Mouse (Mus musculus) hindbrain, embryonic 14.5 days (tissue): ENCODE measurements around the gene Tmem26. TPM values are rescaled to one million over a fixed set of nuclear protein-coding genes. Genes with fewer than 3 reads are reported as not detected.

Experiments used
- ATAC-seq: fragments of 200-750 bp; cut with Nextera tagmentation; 2 replicates; pipeline ENCODE4 v1.8.0; 2017; ENCODE audit warnings: moderate number of reproducible peaks, mild to moderate bottlenecking, moderate TSS enrichment, moderate library complexity; ENCODE audit not compliant: low FRiP score
- DNase-seq: peaks from one replicate; pipeline ENCODE4 v3.0.0-alpha.2; 2015; ENCODE audit warnings: low spot score
- H3K27ac ChIP-seq: fragments of 300-500 bp; sonication (generic); 2 replicates; pipeline ENCODE4 v1.5.1; 2014; ENCODE audit warnings: mild to moderate bottlenecking, moderate library complexity
- H3K27me3 ChIP-seq: fragments of 300-500 bp; sonication (generic); 2 replicates; pipeline ENCODE4 v1.6.1; 2014; ENCODE audit warnings: mild to moderate bottlenecking, low read length, mixed read lengths; ENCODE audit not compliant: control insufficient read depth, insufficient read depth
- H3K36me3 ChIP-seq: fragments of 300-500 bp; sonication (generic); replicated peaks from 2 replicates; pipeline ENCODE4 v1.6.1; 2014; ENCODE audit not compliant: control insufficient read depth, insufficient read depth
- H3K4me1 ChIP-seq: fragments of 300-500 bp; sonication (generic); replicated peaks from 2 replicates; pipeline ENCODE4 v1.6.1; 2014; ENCODE audit warnings: antibody characterized with exemption, low read length, mixed read lengths; ENCODE audit not compliant: control insufficient read depth, insufficient read depth
- H3K4me2 ChIP-seq: fragments of 300-500 bp; sonication (generic); replicated peaks from 2 replicates; pipeline ENCODE4 v1.6.1; 2014; ENCODE audit warnings: mild to moderate bottlenecking, moderate library complexity
- H3K4me3 ChIP-seq: fragments of 300-500 bp; sonication (generic); replicated peaks from 2 replicates; pipeline ENCODE4 v1.5.1; 2014; ENCODE audit warnings: mild to moderate bottlenecking, low read length
- H3K9ac ChIP-seq: fragments of 300-500 bp; sonication (generic); 2 replicates; pipeline ENCODE4 v1.6.1; 2014
- H3K9me3 ChIP-seq: fragments of 300-500 bp; sonication (generic); 2 replicates; pipeline ENCODE4 v1.6.1; 2016; ENCODE audit warnings: low read length; ENCODE audit not compliant: control insufficient read depth
- WGBS: fragments of 180-500 bp; shearing (Covaris S2); extraction: QIAGEN DNeasy Blood & Tissue Kit; methylation state at CpG from one replicate; pipeline ENCODE4 v1.1.7; 2014; 5-methylcytosine and 5-hydroxymethylcytosine counted together
- polyA plus RNA-seq: library from polyadenylated mRNA; unstranded; fragments of >200 nt; fragmentation: Nextera tagmentation; extraction: Ambion mirVana; gene quantifications from 2 replicates; pipeline ENCODE4 v1.2.1, GENCODE M21; 2014

The Tmem26 gene
- polyA plus RNA-seq, 1 experiment from 2014 or later, result 8.6 TPM

DNA sequence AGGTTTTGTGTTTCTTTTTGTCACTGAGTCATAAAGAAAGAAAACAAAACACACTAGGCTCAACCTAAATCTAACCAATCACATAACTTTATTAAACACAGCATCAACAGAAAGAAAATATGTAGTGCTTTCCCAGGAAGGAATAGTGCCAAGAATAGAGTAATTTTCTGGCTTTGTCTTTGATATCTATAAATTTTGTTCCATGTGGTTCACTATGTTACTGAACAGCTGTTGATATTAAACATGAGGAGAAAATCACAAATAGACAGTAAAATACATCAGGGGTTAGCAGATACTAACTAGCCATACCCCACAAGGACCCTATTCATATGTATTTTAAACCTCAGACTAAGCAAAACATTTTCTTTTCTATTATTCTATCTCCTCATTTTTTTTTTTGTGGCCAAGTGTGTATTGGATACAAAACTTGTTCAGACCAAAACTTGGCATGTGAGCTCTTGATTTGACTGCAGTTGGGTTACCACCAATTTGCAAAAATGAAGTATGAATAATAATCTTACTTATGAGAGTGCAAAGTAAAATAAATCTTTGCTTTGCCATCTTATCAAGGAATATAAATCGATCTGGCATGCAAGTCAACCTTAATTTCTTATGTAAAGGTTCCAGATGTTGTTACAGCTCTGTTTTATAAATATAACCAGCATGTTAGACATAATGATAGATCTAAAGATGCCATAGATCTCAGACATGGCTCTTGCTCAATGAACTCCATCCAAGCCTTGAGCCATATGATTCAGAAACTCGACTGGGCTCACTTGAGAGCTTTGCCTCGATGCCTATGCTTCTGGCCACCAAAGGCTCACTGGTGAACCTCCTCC, 16.2 kb upstream of the Tmem26 start:
- H3K9ac ChIP-seq, result no peak overlapping the region
- no peaks in the 10 kb centered on the region for H3K4me1 ChIP-seq
- H3K27me3 ChIP-seq, result no peaks in the 10 kb centered on the region
- no peak overlapping the region for H3K4me2 ChIP-seq
- H3K27ac ChIP-seq, result no peak overlapping the region
- DNase-seq (no peak), ATAC-seq (no peak)
- no peaks in the 10 kb centered on the region for H3K9me3 ChIP-seq
- WGBS, result 87% methylated on average over 3 of the region's 3 CpGs
- no peaks in the 10 kb centered on the region for H3K36me3 ChIP-seq
- H3K4me3 ChIP-seq, result no peak overlapping the region

DNA sequence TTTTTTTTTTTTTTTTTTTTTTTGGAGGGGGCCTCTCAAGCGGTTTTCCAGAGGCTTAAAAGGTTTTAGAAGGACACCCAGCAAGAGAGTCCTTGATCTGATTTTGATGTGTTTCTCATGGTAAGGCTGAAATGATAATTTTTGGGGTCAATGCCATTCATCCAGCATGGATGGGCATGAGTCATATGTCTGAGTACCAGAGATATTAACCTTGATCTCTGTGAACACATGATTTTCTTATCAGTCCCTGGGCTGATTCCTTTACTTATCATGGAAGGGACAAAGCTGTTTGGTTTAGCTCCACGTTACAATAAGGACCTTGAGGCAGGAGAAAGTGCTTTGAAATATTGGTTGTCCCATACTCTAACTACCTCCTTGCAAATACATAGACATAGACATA, 10.5 kb upstream of the Tmem26 start:
- H3K4me2 ChIP-seq, result no peak overlapping the region
- 79% methylated on average over 2 of the region's 2 CpGs for WGBS
- DNase-seq, result no peak
- H3K9me3 ChIP-seq, result no peaks in the 10 kb centered on the region
- H3K4me3 ChIP-seq, result no peak overlapping the region
- ATAC-seq, result no peak
- no peaks in the 10 kb centered on the region for H3K4me1 ChIP-seq
- H3K36me3 ChIP-seq, result no peaks in the 10 kb centered on the region
- no peaks in the 10 kb centered on the region for H3K27me3 ChIP-seq
- H3K9ac ChIP-seq, result no peak overlapping the region
- H3K27ac ChIP-seq, result no peak overlapping the region

- whole genome bisulfite sequencing, result 89% methylated on average over 3 of the region's 3 CpGs
Measured at GRCm38 (mm10) chr10:68714302-68714701, 9.1 kb upstream of the Tmem26 start.

GRCm38 (mm10) chr10:68715396-68715795, 8.1 kb upstream of the Tmem26 start:
- WGBS, result 95% methylated on average over 3 of the region's 3 CpGs
- H3K9ac ChIP-seq, result no peak overlapping the region
- no peaks in the 10 kb centered on the region for H3K27me3 ChIP-seq
- H3K36me3 ChIP-seq, result no peaks in the 10 kb centered on the region
- ATAC-seq, result no peak
- no peak for DNase-seq
- no peaks in the 10 kb centered on the region for H3K9me3 ChIP-seq
- H3K4me1 ChIP-seq, result no peaks in the 10 kb centered on the region
- H3K27ac ChIP-seq, result no peak overlapping the region
- H3K4me3 ChIP-seq, result no peak overlapping the region
- H3K4me2 ChIP-seq, result no peak overlapping the region

More at GRCm38 (mm10) chr10:68714302-68714701, 9.1 kb upstream of the Tmem26 start:
- Histone ChIP-seq H3K4me1 (no peaks in the 10 kb centered on the region), H3K36me3 (no peaks in the 10 kb centered on the region), H3K9me3 (no peaks in the 10 kb centered on the region), H3K27me3 (no peaks in the 10 kb centered on the region), H3K4me2 (no peak overlapping the region), H3K4me3 (no peak overlapping the region), H3K27ac (no peak overlapping the region), H3K9ac (no peak overlapping the region)
- DNase-seq, result no peak
- ATAC-seq, result no peak

DNA sequence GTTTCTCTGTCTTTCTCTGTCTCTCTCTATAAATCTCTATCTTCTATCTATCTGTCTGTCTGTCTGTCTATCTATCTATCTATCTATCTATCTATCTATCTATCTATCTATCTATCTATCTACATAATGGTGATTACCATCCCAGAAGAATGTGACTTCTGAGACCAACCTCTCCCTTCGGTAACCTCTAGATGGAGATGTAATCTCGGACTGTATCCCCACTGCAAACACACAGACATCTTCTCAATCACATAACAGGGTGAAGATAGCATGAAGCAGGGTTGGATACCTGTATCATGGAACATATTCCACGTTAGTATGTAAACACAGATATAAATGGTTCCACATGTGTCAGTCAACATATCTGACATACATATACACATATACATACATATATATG, 5.1 kb upstream of the Tmem26 start:
- H3K4me2 ChIP-seq, result no peak overlapping the region
- no peak overlapping the region for H3K4me3 ChIP-seq
- DNase-seq, result no peak
- no peaks in the 10 kb centered on the region for H3K36me3 ChIP-seq
- 85% methylated on average over 3 of the region's 3 CpGs for WGBS
- H3K27ac ChIP-seq, result no peak overlapping the region
- peaks cover 7% of the 10 kb centered on the region; the same call in 1 of the 2 replicates for H3K27me3 ChIP-seq
- ATAC-seq, result no peak
- no peak overlapping the region for H3K9ac ChIP-seq
- H3K4me1 ChIP-seq, result peaks cover 2% of the 10 kb centered on the region; the same call in 1 of the 2 replicates
- no peaks in the 10 kb centered on the region for H3K9me3 ChIP-seq

DNA sequence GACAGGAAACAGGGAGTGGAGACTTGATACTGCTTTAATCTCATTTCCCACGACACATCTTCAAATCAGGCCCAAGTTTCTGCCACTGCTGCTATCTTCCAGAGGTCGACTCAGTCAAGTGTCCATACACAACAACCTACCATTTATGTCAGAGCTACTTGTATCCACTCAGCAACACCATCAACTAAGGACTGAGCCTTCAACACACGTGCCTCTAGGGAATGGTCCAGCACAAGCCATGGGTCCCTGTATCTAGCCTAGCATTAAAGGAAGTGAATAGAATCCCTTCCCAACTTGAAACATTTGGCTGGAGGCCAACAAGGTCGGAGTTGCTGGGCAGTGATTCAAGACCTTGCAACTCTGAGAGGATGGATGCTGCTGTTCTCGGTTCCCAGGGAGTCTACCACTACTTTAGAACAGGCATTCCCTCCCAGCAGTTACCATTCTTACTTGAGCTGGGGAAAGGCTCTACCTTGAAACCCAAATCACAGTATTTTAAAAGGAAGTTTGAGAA, 2.5 kb upstream of the Tmem26 start:
- WGBS, result 70% methylated on average over 5 of the region's 5 CpGs
- no peak overlapping the region for H3K4me3 ChIP-seq
- DNase-seq (no peak), ATAC-seq (no peak)
- no peaks in the 10 kb centered on the region for H3K36me3 ChIP-seq
- no peak overlapping the region for H3K4me2 ChIP-seq
- H3K9me3 ChIP-seq, result no peaks in the 10 kb centered on the region
- no peak overlapping the region for H3K9ac ChIP-seq
- H3K27me3 ChIP-seq, result peaks cover 7% of the 10 kb centered on the region; the same call in 1 of the 2 replicates
- H3K4me1 ChIP-seq, result peaks cover 12% of the 10 kb centered on the region
- H3K27ac ChIP-seq, result no peak overlapping the region

DNA sequence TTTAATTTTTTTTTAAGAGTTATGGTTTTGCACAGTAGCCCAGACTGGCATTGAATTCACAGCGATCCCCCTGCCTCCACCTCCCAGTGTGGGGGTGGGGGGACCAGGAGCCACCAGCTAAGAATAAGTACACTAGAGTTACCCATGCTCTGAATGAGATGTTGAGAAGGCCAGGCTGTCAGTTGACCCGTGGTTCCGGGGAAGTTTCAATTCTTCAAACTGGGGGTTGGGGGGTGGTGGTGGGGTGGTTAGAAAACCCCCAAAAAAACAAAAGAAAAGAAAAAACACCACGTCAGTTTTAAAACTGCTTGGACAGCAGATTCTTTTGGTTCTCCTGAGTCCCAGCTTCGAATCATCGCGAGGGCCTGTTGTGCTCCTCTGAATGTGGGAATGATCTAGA, 431 bp upstream of the Tmem26 start:
- 39% methylated on average over 7 of the region's 7 CpGs for WGBS
- Histone ChIP-seq H3K4me2 (0 out of 2 replicates have a peak overlapping the region, but pooled peaks have one; percentile 91), H3K36me3 (no peaks in the 10 kb centered on the region), H3K4me3 (peak overlapping the region; percentile 49; the same call in 1 of the 2 replicates), H3K9me3 (no peaks in the 10 kb centered on the region), H3K4me1 (peaks cover 12% of the 10 kb centered on the region), H3K9ac (no peak overlapping the region), H3K27ac (no peak overlapping the region), H3K27me3 (peaks cover 7% of the 10 kb centered on the region; the same call in 1 of the 2 replicates)
- no peak for ATAC-seq
- no peak for DNase-seq

GRCm38 (mm10) chr10:68724361-68724720, 895 bp downstream of the Tmem26 start:
- Histone ChIP-seq H3K4me2 (peak overlapping the region; percentile 91), H3K27ac (no peak overlapping the region), H3K4me1 (peaks cover 12% of the 10 kb centered on the region), H3K4me3 (peak overlapping the region; percentile 49), H3K27me3 (peaks cover 7% of the 10 kb centered on the region; the same call in 1 of the 2 replicates), H3K36me3 (no peaks in the 10 kb centered on the region), H3K9ac (peak overlapping the region; percentile 64), H3K9me3 (no peaks in the 10 kb centered on the region)
- 1% methylated on average over 11 of the region's 11 CpGs for WGBS
- ATAC-seq (peak; percentile 48; the same call in 1 of the 2 replicates), DNase-seq (peak; percentile 47)

DNA sequence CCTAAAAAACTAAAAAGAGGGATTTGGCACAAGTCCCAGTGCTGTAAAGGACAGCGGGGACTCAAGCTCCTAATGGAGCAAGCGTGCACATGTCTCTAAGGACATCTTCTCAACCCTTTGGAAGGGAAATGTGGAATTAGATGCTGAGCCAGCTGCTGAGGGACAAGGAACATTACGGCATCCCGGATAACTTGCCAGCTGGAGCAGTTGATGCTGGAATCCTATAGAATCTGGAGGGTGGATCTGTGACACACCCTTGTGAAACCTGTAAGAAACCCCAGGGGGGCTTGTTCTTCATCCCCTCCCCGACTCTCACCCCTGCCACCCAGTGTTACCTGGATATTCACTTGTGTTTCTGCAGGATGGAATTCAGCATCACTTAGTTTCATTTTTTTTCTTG, 4.0 kb downstream of the Tmem26 start:
- Histone ChIP-seq H3K27ac (no peak overlapping the region), H3K36me3 (no peaks in the 10 kb centered on the region), H3K9me3 (no peaks in the 10 kb centered on the region), H3K4me3 (no peak overlapping the region), H3K4me1 (peaks cover 12% of the 10 kb centered on the region), H3K4me2 (no peak overlapping the region), H3K9ac (no peak overlapping the region), H3K27me3 (peaks cover 7% of the 10 kb centered on the region; the same call in 1 of the 2 replicates)
- ATAC-seq (no peak), DNase-seq (no peak)
- WGBS, result 80% methylated on average over 5 of the region's 5 CpGs
